Mouse (Mus musculus) liver, adult 2 months (tissue): ENCODE measurements around the gene Ppp1r13b. TPM values are rescaled to one million over a fixed set of nuclear protein-coding genes. Genes with fewer than 3 reads are reported as not detected.

Source experiments
- DNase-seq: peaks from one replicate; pipeline ENCODE4 v3.0.0-alpha.2; 2011; ENCODE audit warnings: low read depth, low spot score; ENCODE audit errors: extremely low read depth
- H3K27ac ChIP-seq: fragments of 200-500 bp; replicated peaks from 2 replicates; pipeline ENCODE4 v1.5.1; 2012; ENCODE audit warnings: low read depth, mild to moderate bottlenecking, control low read depth, inconsistent platforms, low read length; ENCODE audit not compliant: insufficient read depth
- H3K27me3 ChIP-seq: fragments of 200-500 bp; 2 replicates; pipeline ENCODE4 v1.6.1; 2012; ENCODE audit warnings: mild to moderate bottlenecking, moderate library complexity, low read length, inconsistent platforms; ENCODE audit not compliant: control insufficient read depth, insufficient read depth
- H3K36me3 ChIP-seq: fragments of 200-500 bp; 2 replicates; pipeline ENCODE4 v1.6.1; 2012; ENCODE audit warnings: low read length, inconsistent platforms; ENCODE audit not compliant: control insufficient read depth, insufficient read depth
- H3K4me1 ChIP-seq: fragments of 200-500 bp; 2 replicates; pipeline ENCODE4 v1.6.1; 2011; ENCODE audit warnings: low read length; ENCODE audit not compliant: control insufficient read depth, insufficient read depth
- H3K4me3 ChIP-seq: fragments of 200-500 bp; 2 replicates; pipeline ENCODE4 v1.5.1; 2011; ENCODE audit warnings: low read depth, mild to moderate bottlenecking, control low read depth, low read length, moderate library complexity; ENCODE audit not compliant: insufficient read depth
- H3K79me2 ChIP-seq: fragments of 200-500 bp; 2 replicates; pipeline ENCODE4 v1.6.1; 2012; ENCODE audit warnings: inconsistent platforms, mild to moderate bottlenecking, low read length, moderate library complexity; ENCODE audit not compliant: control insufficient read depth, insufficient read depth
- H3K9ac ChIP-seq: fragments of 200-500 bp; 2 replicates; pipeline ENCODE4 v1.6.1; 2012; ENCODE audit warnings: low read depth, mild to moderate bottlenecking, control low read depth, inconsistent platforms, low read length
- CTCF ChIP-seq: fragments of 200-500 bp; IDR thresholded peaks from 2 replicates; pipeline ENCODE4 v1.5.1; 2011; ENCODE audit warnings: low read depth, low read length, control low read depth
- POLR2A ChIP-seq: fragments of 200-500 bp; IDR thresholded peaks from 2 replicates; pipeline ENCODE4 v1.6.1; 2011; ENCODE audit warnings: low read length, control low read depth; ENCODE audit not compliant: insufficient read depth; ENCODE audit errors: extremely low read depth
- WGBS: fragments of 180-500 bp; shearing (Covaris S2); methylation state at CpG from one replicate; pipeline ENCODE4 v1.1.7; 2018; 5-methylcytosine and 5-hydroxymethylcytosine counted together
- polyA plus RNA-seq: library from polyadenylated mRNA; depleted of rRNA; stranded (reverse); fragments of >200 nt; gene quantifications from 2 replicates; pipeline ENCODE4 v1.2.3, GENCODE M21; 2012
- total RNA-seq: library from RNA; depleted of rRNA; stranded (reverse); fragments of >200 nt; gene quantifications from 2 replicates; pipeline ENCODE4 v1.2.3, GENCODE M21; 2014

Gene Ppp1r13b
- total and polyA plus RNA-seq, 2 experiments = 2.9 to 5.4 TPM

GRCm38 (mm10) chr12:111816967-111817366 is 90.9 kb downstream of the Ppp1r13b start:
- 13% methylated on average over 9 of the region's 9 CpGs for WGBS
- Histone ChIP-seq H3K79me2 (peaks cover 25% of the 10 kb centered on the region), H3K27me3 (no peaks in the 10 kb centered on the region), H3K4me3 (0 out of 2 replicates have a peak overlapping the region, but pooled peaks have one; percentile 16), H3K27ac (peak overlapping the region; percentile 63), H3K36me3 (no peaks in the 10 kb centered on the region), H3K4me1 (peaks cover 41% of the 10 kb centered on the region), H3K9ac (peak overlapping the region; percentile 42; the same call in 1 of the 2 replicates)
- TF ChIP-seq CTCF = no peak
- 0 out of 2 replicates have a peak, but pooled peaks have one; percentile 37 for TF ChIP-seq POLR2A
- DNase-seq = peak; percentile 85

GRCm38 (mm10) chr12:111816528-111816927 is 91.4 kb downstream of the Ppp1r13b start:
- peak; percentile 62 for DNase-seq
- Histone ChIP-seq H3K9ac (peak overlapping the region; percentile 42), H3K36me3 (no peaks in the 10 kb centered on the region), H3K27ac (peak overlapping the region; percentile 63), H3K27me3 (no peaks in the 10 kb centered on the region), H3K4me1 (peaks cover 41% of the 10 kb centered on the region), H3K4me3 (peak overlapping the region; percentile 16; the same call in 1 of the 2 replicates), H3K79me2 (peaks cover 24% of the 10 kb centered on the region)
- TF ChIP-seq CTCF (no peak), POLR2A (no peak)
- WGBS = 21% methylated on average over 13 of the region's 13 CpGs

DNA sequence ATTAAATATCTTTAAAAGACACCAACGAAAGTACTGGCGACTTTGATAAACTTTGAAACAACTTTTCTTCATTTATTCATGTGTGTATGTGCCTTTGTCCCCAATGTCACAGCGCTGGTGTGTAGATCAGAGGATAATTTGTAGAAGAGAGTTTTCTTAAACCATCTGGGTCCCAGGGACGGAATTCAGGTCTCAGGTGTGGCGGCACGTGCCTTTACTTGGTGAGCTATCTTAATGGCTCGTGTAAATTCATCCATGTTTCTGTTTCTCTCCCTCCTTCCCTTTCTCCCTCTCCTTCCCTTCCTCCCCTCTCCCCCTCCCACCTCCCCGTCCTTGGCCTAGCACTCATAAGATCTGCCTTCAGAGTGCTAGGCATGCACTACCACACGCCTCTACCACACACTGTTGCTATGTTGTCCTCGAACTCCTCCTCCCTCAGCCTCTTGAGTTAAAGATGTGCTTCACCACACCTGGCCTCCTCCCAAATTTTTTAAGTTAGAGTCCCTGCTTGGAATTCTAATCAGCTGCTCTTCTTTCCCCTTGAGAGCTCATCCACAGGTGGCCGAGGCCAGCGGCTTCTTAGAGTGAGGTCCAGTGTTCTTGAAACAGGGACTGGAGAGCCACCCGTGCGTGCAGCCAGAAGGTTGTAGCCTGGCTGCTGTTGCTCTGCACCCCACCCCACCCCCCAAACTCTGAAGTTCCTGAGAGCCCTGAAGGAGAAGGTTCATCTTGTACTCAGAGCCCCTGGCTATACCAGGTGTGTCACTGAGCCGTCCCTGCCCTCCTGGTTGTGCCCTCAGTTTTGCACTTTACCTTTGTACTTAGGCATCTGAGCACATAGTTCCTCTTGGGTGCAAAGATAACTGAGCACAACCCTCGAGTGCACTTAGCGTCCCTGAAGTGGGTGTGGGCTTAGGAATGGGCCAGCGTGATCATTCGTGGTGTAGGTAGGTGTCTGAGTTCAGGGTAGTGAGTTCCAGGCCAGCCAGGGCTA is 92.8 kb downstream of the Ppp1r13b start:
- Histone ChIP-seq H3K4me1 (peaks cover 38% of the 10 kb centered on the region), H3K27me3 (no peaks in the 10 kb centered on the region), H3K36me3 (no peaks in the 10 kb centered on the region), H3K9ac (peak overlapping the region; percentile 20), H3K79me2 (peaks cover 14% of the 10 kb centered on the region), H3K27ac (peak overlapping the region; percentile 95), H3K4me3 (peak overlapping the region; percentile 86)
- DNase-seq = peak; percentile 88
- WGBS = 13% methylated on average over 19 of the region's 19 CpGs
- no peak for TF ChIP-seq POLR2A
- TF ChIP-seq CTCF = no peak

GRCm38 (mm10) chr12:111813766-111814617 is 93.9 kb downstream of the Ppp1r13b start, which contains the start of the genes Xrcc3 and Zfyve21:
Gene Xrcc3, minus strand, starts transcription at chr12:111813873.
Gene Zfyve21, plus strand, starts transcription at chr12:111814170.
- peak within 1 kb of the TSS; percentile 90 for H3K9ac ChIP-seq
- DNase-seq = peak; percentile 96
- under 1% methylated on average over 87 of the region's 87 CpGs for WGBS
- H3K4me1 ChIP-seq = peaks cover 36% of the 10 kb centered on the region
- peak within 1 kb of the TSS; percentile 95 for H3K27ac ChIP-seq
- no peaks in the 10 kb centered on the region for H3K36me3 ChIP-seq
- H3K27me3 ChIP-seq = no peaks in the 10 kb centered on the region
- TF ChIP-seq POLR2A (peak; percentile 94), CTCF (no peak)
- H3K79me2 ChIP-seq = peaks cover 12% of the 10 kb centered on the region
- peak within 1 kb of the TSS; percentile 86 for H3K4me3 ChIP-seq

- H3K27me3 ChIP-seq = no peaks in the 10 kb centered on the region
- H3K79me2 ChIP-seq = peaks cover 5% of the 10 kb centered on the region; the same call in 1 of the 2 replicates
- WGBS = 2% methylated on average over 27 of the region's 27 CpGs
- H3K27ac ChIP-seq = peak overlapping the region; percentile 22
- H3K4me3 ChIP-seq = peak overlapping the region; percentile 65
- peak; percentile 83 for DNase-seq
- no peak for TF ChIP-seq CTCF
- TF ChIP-seq POLR2A = no peak
- no peaks in the 10 kb centered on the region for H3K36me3 ChIP-seq
- H3K9ac ChIP-seq = peak overlapping the region; percentile 46
- H3K4me1 ChIP-seq = peaks cover 30% of the 10 kb centered on the region
Observed at GRCm38 (mm10) chr12:111813111-111813765, 94.7 kb downstream of the Ppp1r13b start.
